Mouse (Mus musculus): Measurements from ENCODE around the gene Rnaseh2c. TPM values are rescaled to one million over a fixed set of nuclear protein-coding genes. Genes with fewer than 3 reads are reported as not detected.

Rnaseh2c gene
- polyA plus RNA-seq, 1 experiment from 2014 or later, result 126 TPM

GRCm38 (mm10) chr19:5562776-5563175 lies 38.9 kb upstream of the Rnaseh2c start:
- WGBS, result 92% methylated on average over 10 of the region's 10 CpGs
- Histone ChIP-seq H3K4me3 (replicated peaks) (no peak overlapping the region), H3K36me3 (no peaks in the 10 kb centered on the region), H3K4me1 (peaks cover 33% of the 10 kb centered on the region), H3K9ac (no peak overlapping the region), H3K27ac (replicated peaks) (no peak overlapping the region), H3K9me3 (replicated peaks) (no peaks in the 10 kb centered on the region), H3K4me2 (replicated peaks) (no peak overlapping the region), H3K27me3 (peaks cover 62% of the 10 kb centered on the region)
- no peak for ATAC-seq (ENCODE audit: insufficient number of reproducible peaks, low FRiP score, low TSS enrichment, low read depth)

- 53% methylated on average over 5 of the region's 5 CpGs for WGBS
- Histone ChIP-seq H3K4me3 (replicated peaks) (0 out of 2 replicates have a peak overlapping the region, but pooled peaks have one; percentile 76), H3K9ac (no peak overlapping the region), H3K27me3 (peaks cover 27% of the 10 kb centered on the region), H3K36me3 (peaks cover 20% of the 10 kb centered on the region), H3K27ac (replicated peaks) (no peak overlapping the region), H3K4me1 (peaks cover 30% of the 10 kb centered on the region), H3K4me2 (replicated peaks) (peak overlapping the region; percentile 97; the same call in 1 of the 2 replicates), H3K9me3 (replicated peaks) (no peaks in the 10 kb centered on the region)
- ATAC-seq (ENCODE audit: insufficient number of reproducible peaks, low FRiP score, low TSS enrichment, low read depth), result no peak
Measured at GRCm38 (mm10) chr19:5566316-5566715, 35.4 kb upstream of the Rnaseh2c start.

GRCm38 (mm10) chr19:5567180-5567533 lies 34.5 kb upstream of the Rnaseh2c start:
- 2% methylated on average over 26 of the region's 26 CpGs for WGBS
- peak; percentile 15 for ATAC-seq (ENCODE audit: insufficient number of reproducible peaks, low FRiP score, low TSS enrichment, low read depth)

GRCm38 (mm10) chr19:5567534-5568469 lies 33.9 kb upstream of the Rnaseh2c start, which contains the start of gene Ap5b1:
Gene Ap5b1 (plus strand): TSS chr19:5568025.
- Histone ChIP-seq H3K4me3 (replicated peaks) (peak within 1 kb of the TSS; percentile 76), H3K9ac (peak within 1 kb of the TSS; percentile 53), H3K4me1 (peaks cover 33% of the 10 kb centered on the region), H3K27ac (replicated peaks) (peak within 1 kb of the TSS; percentile 92), H3K36me3 (peaks cover 26% of the 10 kb centered on the region), H3K9me3 (replicated peaks) (no peaks in the 10 kb centered on the region), H3K4me2 (replicated peaks) (peak within 1 kb of the TSS; percentile 97), H3K27me3 (peaks cover 16% of the 10 kb centered on the region)
- WGBS, result under 1% methylated on average over 98 of the region's 102 CpGs
- peak; percentile 87 for ATAC-seq (ENCODE audit: insufficient number of reproducible peaks, low FRiP score, low TSS enrichment, low read depth)

More at GRCm38 (mm10) chr19:5567180-5567533, 34.5 kb upstream of the Rnaseh2c start:
- peaks cover 26% of the 10 kb centered on the region for H3K36me3 ChIP-seq
- peak overlapping the region; percentile 97 for H3K4me2 ChIP-seq (replicated peaks)
- peak overlapping the region; percentile 42 for H3K9ac ChIP-seq
- H3K4me3 ChIP-seq (replicated peaks), result peak overlapping the region; percentile 76
- H3K9me3 ChIP-seq (replicated peaks), result no peaks in the 10 kb centered on the region
- H3K4me1 ChIP-seq, result peaks cover 29% of the 10 kb centered on the region
- peaks cover 18% of the 10 kb centered on the region for H3K27me3 ChIP-seq
- H3K27ac ChIP-seq (replicated peaks), result peak overlapping the region; percentile 92

GRCm38 (mm10) chr19:5568470-5569140 lies 33.1 kb upstream of the Rnaseh2c start:
- Histone ChIP-seq H3K27me3 (peaks cover 16% of the 10 kb centered on the region), H3K4me1 (peaks cover 33% of the 10 kb centered on the region), H3K36me3 (peaks cover 26% of the 10 kb centered on the region), H3K4me3 (replicated peaks) (peak overlapping the region; percentile 76), H3K4me2 (replicated peaks) (peak overlapping the region; percentile 97), H3K27ac (replicated peaks) (peak overlapping the region; percentile 92), H3K9me3 (replicated peaks) (no peaks in the 10 kb centered on the region), H3K9ac (peak overlapping the region; percentile 53)
- WGBS, result 6% methylated on average over 27 of the region's 27 CpGs
- ATAC-seq (ENCODE audit: insufficient number of reproducible peaks, low FRiP score, low TSS enrichment, low read depth), result no peak

- H3K27me3 ChIP-seq, result peaks cover 11% of the 10 kb centered on the region
- H3K4me1 ChIP-seq, result peaks cover 33% of the 10 kb centered on the region
- WGBS, result 86% methylated on average over 10 of the region's 10 CpGs
- H3K4me3 ChIP-seq (replicated peaks), result no peak overlapping the region
- H3K9ac ChIP-seq, result no peak overlapping the region
- H3K36me3 ChIP-seq, result peaks cover 26% of the 10 kb centered on the region
- H3K9me3 ChIP-seq (replicated peaks), result no peaks in the 10 kb centered on the region
- no peak overlapping the region for H3K27ac ChIP-seq (replicated peaks)
- no peak overlapping the region for H3K4me2 ChIP-seq (replicated peaks)
- ATAC-seq (ENCODE audit: insufficient number of reproducible peaks, low FRiP score, low TSS enrichment, low read depth), result no peak
Measured at GRCm38 (mm10) chr19:5569521-5569920, 32.2 kb upstream of the Rnaseh2c start.

GRCm38 (mm10) chr19:5570353-5571246 lies 31.1 kb upstream of the Rnaseh2c start:
- Histone ChIP-seq H3K27me3 (peaks cover 9% of the 10 kb centered on the region), H3K9ac (no peak overlapping the region), H3K4me2 (replicated peaks) (no peak overlapping the region), H3K27ac (replicated peaks) (no peak overlapping the region), H3K4me3 (replicated peaks) (no peak overlapping the region), H3K9me3 (replicated peaks) (no peaks in the 10 kb centered on the region), H3K36me3 (peaks cover 26% of the 10 kb centered on the region), H3K4me1 (peaks cover 33% of the 10 kb centered on the region)
- ATAC-seq (ENCODE audit: insufficient number of reproducible peaks, low FRiP score, low TSS enrichment, low read depth), result no peak
- 83% methylated on average over 32 of the region's 32 CpGs for WGBS

- H3K36me3 ChIP-seq, result peaks cover 26% of the 10 kb centered on the region
- H3K27me3 ChIP-seq, result no peaks in the 10 kb centered on the region
- H3K4me2 ChIP-seq (replicated peaks), result no peak overlapping the region
- H3K4me3 ChIP-seq (replicated peaks), result no peak overlapping the region
- no peak overlapping the region for H3K9ac ChIP-seq
- WGBS, result 78% methylated on average over 5 of the region's 5 CpGs
- no peaks in the 10 kb centered on the region for H3K9me3 ChIP-seq (replicated peaks)
- ATAC-seq (ENCODE audit: insufficient number of reproducible peaks, low FRiP score, low TSS enrichment, low read depth), result no peak
- H3K27ac ChIP-seq (replicated peaks), result no peak overlapping the region
- peaks cover 25% of the 10 kb centered on the region for H3K4me1 ChIP-seq
Measured at GRCm38 (mm10) chr19:5571831-5572230, 29.8 kb upstream of the Rnaseh2c start.

GRCm38 (mm10) chr19:5572331-5573125 lies 29.1 kb upstream of the Rnaseh2c start:
- Histone ChIP-seq H3K36me3 (peaks cover 26% of the 10 kb centered on the region), H3K27ac (replicated peaks) (peak overlapping the region; percentile 65; the same call in 1 of the 2 replicates), H3K4me3 (replicated peaks) (no peak overlapping the region), H3K4me2 (replicated peaks) (no peak overlapping the region), H3K4me1 (peaks cover 18% of the 10 kb centered on the region), H3K9me3 (replicated peaks) (no peaks in the 10 kb centered on the region), H3K9ac (no peak overlapping the region), H3K27me3 (no peaks in the 10 kb centered on the region)
- ATAC-seq (ENCODE audit: insufficient number of reproducible peaks, low FRiP score, low TSS enrichment, low read depth), result no peak
- 69% methylated on average over 19 of the region's 19 CpGs for WGBS

- Histone ChIP-seq H3K27me3 (no peaks in the 10 kb centered on the region), H3K4me2 (replicated peaks) (no peak overlapping the region), H3K4me3 (replicated peaks) (no peak overlapping the region), H3K4me1 (0 out of 2 replicates have a peak, but pooled peaks cover 4% of the 10 kb centered on the region), H3K9me3 (replicated peaks) (no peaks in the 10 kb centered on the region), H3K27ac (replicated peaks) (no peak overlapping the region), H3K36me3 (peaks cover 15% of the 10 kb centered on the region; the same call in 1 of the 2 replicates), H3K9ac (no peak overlapping the region)
- WGBS, result 86% methylated on average over 1 of the region's 1 CpGs
- no peak for ATAC-seq (ENCODE audit: insufficient number of reproducible peaks, low FRiP score, low TSS enrichment, low read depth)
Measured at GRCm38 (mm10) chr19:5575336-5575735, 26.3 kb upstream of the Rnaseh2c start.
